Mouse (Mus musculus): ENCODE results near the gene Ifna6.
A peak's percentile ranks its signal among the peaks of the same experiment; 100 is the strongest.
"Not testable (repeated sequence)": the region's sequence is repeated elsewhere in the genome, so short reads cannot be mapped to it uniquely, and the experiment has no call there.

The Ifna6 gene

DNA sequence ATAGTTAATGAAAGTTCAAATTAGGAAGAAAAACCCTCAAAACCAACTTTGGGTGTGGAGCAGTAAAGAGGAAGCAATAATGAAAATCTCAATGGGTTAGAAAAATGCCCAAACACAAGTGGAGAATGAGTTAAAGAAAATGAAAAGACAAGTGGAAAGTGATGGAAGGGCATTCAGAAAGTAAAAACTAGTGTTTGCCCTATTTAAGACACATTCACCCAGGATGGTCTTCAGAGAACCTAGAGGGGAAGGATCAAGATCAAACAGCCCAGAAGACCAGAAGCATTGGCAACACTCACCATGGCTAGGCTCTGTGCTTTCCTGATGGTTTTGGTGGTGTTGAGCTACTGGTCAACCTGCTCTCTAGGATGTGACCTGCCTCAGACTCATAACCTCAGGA is at the start of gene Ifna6:
Gene Ifna6 (plus strand): TSS at position 301 of the 400 bp plus-strand sequence.
- DNase-seq (ENCODE audit: low spot score in 2 of 2), result not testable (repeated sequence)

DNA sequence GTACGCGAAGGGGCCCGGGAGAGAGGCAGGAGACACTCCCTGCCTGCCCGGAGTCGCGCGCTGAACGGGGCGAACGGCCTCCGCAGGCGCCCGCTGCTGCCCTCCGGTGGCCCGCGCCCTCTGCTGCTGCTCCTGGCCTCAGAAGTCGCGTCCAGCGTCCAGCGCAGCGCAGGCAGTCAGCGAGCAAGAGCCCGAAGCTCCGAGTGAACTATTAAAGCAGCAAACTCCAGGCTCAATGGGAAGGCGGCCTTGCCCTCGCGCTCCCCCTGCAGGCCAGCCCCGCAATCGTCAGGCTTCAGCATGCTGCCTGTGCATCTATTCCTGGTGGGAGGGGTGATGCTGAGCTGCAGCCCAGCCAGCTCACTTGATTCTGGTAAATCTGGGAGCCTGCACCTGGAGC is 47.7 kb upstream of the Ifna6 start, which contains the start of gene Gm13272:
Gene Gm13272 (plus strand): TSS at position 301 of the 400 bp plus-strand sequence.
- not testable (repeated sequence) for DNase-seq (ENCODE audit: low spot score in 2 of 2)

GRCm38 (mm10) chr4:88780320-88780719 is 46.9 kb upstream of the Ifna6 start:
- not testable (repeated sequence) for DNase-seq (ENCODE audit: low spot score in 2 of 2)

- not testable (repeated sequence) for DNase-seq (ENCODE audit: low spot score in 2 of 2)
These were observed 45.4 kb upstream of the Ifna6 start, which contains the start of gene Ifnz for GRCm38 (mm10) chr4:88781831-88782230. Ifnz (plus strand) TSS chr4:88782131.

DNA sequence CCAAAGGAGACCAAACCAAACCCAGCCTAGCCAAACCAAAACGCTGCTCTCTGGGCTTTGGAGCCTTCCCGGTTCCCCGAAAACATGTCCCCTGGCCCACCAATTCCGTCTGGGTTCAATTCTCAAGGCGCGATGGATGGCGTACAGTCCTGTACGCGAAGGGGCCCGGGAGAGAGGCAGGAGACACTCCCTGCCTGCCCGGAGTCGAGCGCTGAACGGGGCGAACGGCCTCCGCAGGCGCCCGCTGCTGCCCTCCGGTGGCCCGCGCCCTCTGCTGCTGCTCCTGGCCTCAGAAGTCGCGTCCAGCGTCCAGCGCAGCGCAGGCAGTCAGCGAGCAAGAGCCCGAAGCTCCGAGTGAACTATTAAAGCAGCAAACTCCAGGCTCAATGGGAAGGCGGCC is 44.9 kb upstream of the Ifna6 start:
- not testable (repeated sequence) for DNase-seq (ENCODE audit: low spot score in 2 of 2)

- not testable (repeated sequence) for DNase-seq (ENCODE audit: low spot score in 2 of 2)
These were observed 41.8 kb upstream of the Ifna6 start, which contains the start of gene Gm13276 for GRCm38 (mm10) chr4:88785409-88785808. Gm13276 (plus strand) TSS chr4:88785709.

DNA sequence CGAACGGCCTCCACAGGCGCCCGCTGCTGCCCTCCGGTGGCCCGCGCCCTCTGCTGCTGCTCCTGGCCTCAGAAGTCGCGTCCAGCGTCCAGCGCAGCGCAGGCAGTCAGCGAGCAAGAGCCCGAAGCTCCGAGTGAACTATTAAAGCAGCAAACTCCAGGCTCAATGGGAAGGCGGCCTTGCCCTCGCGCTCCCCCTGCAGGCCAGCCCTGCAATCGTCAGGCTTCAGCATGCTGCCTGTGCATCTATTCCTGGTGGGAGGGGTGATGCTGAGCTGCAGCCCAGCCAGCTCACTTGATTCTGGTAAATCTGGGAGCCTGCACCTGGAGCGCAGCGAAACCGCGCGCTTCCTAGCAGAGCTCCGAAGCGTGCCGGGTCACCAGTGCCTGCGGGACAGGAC is 38.8 kb upstream of the Ifna6 start, which contains the start of gene Gm13277:
Gene Gm13277 (plus strand): TSS at position 231 of the 400 bp plus-strand sequence.
- peak; percentile 66 to 70 for DNase-seq (ENCODE audit: low spot score in 2 of 2)

DNA sequence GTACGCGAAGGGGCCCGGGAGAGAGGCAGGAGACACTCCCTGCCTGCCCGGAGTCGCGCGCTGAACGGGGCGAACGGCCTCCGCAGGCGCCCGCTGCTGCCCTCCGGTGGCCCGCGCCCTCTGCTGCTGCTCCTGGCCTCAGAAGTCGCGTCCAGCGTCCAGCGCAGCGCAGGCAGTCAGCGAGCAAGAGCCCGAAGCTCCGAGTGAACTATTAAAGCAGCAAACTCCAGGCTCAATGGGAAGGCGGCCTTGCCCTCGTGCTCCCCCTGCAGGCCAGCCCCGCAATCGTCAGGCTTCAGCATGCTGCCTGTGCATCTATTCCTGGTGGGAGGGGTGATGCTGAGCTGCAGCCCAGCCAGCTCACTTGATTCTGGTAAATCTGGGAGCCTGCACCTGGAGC is 36.0 kb upstream of the Ifna6 start, which contains the start of gene Gm13278:
Gene Gm13278 (plus strand): TSS at position 301 of the 400 bp plus-strand sequence.
- not testable (repeated sequence) for DNase-seq (ENCODE audit: low spot score in 2 of 2)

- DNase-seq (ENCODE audit: low spot score in 2 of 2), result peak; percentile 55 to 58
These were observed 33.1 kb upstream of the Ifna6 start, which contains the start of gene Gm13275 for GRCm38 (mm10) chr4:88793936-88794675. Gm13275 (plus strand) TSS chr4:88794487.

DNA sequence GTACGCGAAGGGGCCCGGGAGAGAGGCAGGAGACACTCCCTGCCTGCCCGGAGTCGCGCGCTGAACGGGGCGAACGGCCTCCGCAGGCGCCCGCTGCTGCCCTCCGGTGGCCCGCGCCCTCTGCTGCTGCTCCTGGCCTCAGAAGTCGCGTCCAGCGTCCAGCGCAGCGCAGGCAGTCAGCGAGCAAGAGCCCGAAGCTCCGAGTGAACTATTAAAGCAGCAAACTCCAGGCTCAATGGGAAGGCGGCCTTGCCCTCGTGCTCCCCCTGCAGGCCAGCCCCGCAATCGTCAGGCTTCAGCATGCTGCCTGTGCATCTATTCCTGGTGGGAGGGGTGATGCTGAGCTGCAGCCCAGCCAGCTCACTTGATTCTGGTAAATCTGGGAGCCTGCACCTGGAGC is 30.1 kb upstream of the Ifna6 start, which contains the start of gene Gm13279:
Gene Gm13279 (plus strand): TSS at position 301 of the 400 bp plus-strand sequence.
- not testable (repeated sequence) for DNase-seq (ENCODE audit: low spot score in 2 of 2)

DNA sequence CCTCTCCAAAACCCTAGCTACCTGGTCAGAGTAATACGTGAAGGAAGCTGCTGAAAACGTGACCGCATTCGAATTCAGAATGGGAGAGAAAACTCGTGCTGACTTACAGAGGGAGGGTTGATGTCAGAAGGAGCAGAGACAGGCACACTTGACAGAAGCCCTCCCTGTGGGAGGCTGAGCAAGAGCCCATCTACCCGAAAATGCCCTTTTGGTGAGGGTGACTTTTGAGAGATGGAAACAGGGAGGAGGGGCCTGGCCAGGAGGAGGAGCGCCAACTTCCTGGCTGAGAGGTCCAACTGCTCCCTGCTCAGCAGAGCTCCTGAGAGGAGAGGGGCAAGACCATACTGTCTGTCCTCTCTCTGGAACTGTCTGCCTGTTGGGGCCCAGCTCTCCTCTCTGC is 27.9 kb upstream of the Ifna6 start, which contains the start of gene Gm13285:
Gene Gm13285 (plus strand): TSS at position 301 of the 400 bp plus-strand sequence.
- not testable (repeated sequence) for DNase-seq (ENCODE audit: low spot score in 2 of 2)

DNA sequence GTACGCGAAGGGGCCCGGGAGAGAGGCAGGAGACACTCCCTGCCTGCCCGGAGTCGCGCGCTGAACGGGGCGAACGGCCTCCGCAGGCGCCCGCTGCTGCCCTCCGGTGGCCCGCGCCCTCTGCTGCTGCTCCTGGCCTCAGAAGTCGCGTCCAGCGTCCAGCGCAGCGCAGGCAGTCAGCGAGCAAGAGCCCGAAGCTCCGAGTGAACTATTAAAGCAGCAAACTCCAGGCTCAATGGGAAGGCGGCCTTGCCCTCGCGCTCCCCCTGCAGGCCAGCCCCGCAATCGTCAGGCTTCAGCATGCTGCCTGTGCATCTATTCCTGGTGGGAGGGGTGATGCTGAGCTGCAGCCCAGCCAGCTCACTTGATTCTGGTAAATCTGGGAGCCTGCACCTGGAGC is 24.3 kb upstream of the Ifna6 start, which contains the start of gene Gm13287:
Gene Gm13287 (plus strand): TSS at position 301 of the 400 bp plus-strand sequence.
- DNase-seq (ENCODE audit: low spot score in 2 of 2), result not testable (repeated sequence)

DNA sequence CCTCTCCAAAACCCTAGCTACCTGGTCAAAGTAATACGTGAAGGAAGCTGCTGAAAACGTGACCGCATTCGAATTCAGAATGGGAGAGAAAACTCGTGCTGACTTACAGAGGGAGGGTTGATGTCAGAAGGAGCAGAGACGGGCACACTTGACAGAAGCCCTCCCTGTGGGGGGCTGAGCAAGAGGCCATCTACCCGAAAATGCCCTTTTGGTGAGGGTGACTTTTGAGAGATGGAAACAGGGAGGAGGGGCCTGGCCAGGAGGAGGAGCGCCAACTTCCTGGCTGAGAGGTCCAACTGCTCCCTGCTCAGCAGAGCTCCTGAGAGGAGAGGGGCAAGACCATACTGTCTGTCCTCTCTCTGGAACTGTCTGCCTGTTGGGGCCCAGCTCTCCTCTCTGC is 22.0 kb upstream of the Ifna6 start, which contains the start of gene Gm13288:
Gene Gm13288 (plus strand): TSS at position 301 of the 400 bp plus-strand sequence.
- not testable (repeated sequence) for DNase-seq (ENCODE audit: low spot score in 2 of 2)

DNA sequence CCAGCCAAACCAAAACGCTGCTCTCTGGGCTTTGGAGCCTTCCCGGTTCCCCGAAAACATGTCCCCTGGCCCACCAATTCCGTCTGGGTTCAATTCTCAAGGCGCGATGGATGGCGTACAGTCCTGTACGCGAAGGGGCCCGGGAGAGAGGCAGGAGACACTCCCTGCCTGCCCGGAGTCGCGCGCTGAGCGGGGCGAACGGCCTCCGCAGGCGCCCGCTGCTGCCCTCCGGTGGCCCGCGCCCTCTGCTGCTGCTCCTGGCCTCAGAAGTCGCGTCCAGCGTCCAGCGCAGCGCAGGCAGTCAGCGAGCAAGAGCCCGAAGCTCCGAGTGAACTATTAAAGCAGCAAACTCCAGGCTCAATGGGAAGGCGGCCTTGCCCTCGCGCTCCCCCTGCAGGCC is 21.5 kb upstream of the Ifna6 start:
- peak in 1 of 2 experiments; percentile 9 for DNase-seq (ENCODE audit: low spot score in 2 of 2)

DNA sequence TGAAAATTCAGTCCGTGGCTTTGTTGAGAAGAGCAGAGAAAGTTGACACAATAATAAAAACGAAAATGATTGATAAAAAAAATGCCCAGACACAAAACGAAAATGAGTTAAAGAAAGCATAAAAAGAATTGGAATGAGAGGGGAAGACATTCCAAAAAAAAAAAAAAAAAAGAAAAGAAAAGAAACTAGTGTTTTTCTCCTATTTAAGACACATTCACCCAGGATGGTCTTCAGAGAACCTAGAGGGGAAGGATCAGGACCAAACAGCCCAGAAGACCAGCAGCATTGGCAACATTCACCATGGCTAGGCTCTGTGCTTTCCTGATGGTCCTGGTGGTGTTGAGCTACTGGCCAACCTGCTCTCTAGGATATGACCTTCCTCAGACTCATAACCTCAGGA is 11.3 kb upstream of the Ifna6 start, which contains the start of gene Ifna7:
Gene Ifna7 (plus strand): TSS at position 301 of the 400 bp plus-strand sequence.
- no peak for DNase-seq (ENCODE audit: low spot score in 2 of 2)

GRCm38 (mm10) chr4:88819659-88820058 is 7.6 kb upstream of the Ifna6 start, which contains the start of gene Ifna11:
Ifna11 (plus strand) TSS chr4:88819959.
- no peak for DNase-seq (ENCODE audit: low spot score in 2 of 2)

- no peak for DNase-seq (ENCODE audit: low spot score in 2 of 2)
These were observed 4.2 kb upstream of the Ifna6 start for GRCm38 (mm10) chr4:88822995-88823394.

- no peak for DNase-seq (ENCODE audit: low spot score in 2 of 2)
These were observed 3.3 kb downstream of the Ifna6 start for GRCm38 (mm10) chr4:88830523-88830922.

DNA sequence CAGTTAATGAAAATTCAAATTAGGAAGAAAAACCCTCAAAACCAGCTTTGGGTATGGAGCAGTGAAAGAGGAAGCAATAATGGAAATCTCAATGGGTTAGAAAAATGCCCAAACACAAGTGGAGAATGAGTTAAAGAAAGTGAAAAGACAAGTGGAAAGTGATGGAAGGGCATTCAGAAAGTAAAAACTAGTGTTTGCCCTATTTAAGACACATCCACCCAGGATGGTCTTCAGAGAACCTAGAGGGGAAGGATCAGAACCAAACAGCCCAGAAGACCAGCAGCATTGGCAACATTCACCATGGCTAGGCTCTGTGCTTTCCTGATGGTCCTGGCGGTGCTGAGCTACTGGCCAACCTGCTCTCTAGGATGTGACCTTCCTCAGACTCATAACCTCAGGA is 8.0 kb downstream of the Ifna6 start, which contains the start of gene Ifna5:
Gene Ifna5 (plus strand): TSS at position 301 of the 400 bp plus-strand sequence.
- DNase-seq (ENCODE audit: low spot score in 2 of 2), result not testable (repeated sequence)

GRCm38 (mm10) chr4:88838828-88839227 is 11.6 kb downstream of the Ifna6 start:
- no peak for DNase-seq (ENCODE audit: low spot score in 2 of 2)

DNA sequence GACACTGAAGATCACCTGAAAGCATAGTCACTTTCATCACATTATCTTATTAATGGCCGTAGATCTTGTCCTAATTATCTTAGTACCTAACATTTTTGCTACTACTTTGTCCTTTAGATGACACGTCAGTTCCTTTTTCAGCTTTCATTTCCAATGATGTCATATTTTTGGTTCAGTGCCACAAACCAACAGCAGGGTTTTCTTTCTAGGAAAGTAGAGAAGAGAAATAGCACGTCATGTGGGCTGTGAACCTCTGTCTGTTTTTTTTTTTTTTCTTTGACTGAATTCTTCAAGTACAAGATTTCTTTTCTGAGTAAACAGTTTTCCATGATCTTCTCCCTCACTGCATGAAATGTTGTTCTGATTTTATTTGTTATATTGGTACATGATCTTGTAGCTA is 12.8 kb downstream of the Ifna6 start:
- DNase-seq (ENCODE audit: low spot score in 2 of 2), result no peak

DNA sequence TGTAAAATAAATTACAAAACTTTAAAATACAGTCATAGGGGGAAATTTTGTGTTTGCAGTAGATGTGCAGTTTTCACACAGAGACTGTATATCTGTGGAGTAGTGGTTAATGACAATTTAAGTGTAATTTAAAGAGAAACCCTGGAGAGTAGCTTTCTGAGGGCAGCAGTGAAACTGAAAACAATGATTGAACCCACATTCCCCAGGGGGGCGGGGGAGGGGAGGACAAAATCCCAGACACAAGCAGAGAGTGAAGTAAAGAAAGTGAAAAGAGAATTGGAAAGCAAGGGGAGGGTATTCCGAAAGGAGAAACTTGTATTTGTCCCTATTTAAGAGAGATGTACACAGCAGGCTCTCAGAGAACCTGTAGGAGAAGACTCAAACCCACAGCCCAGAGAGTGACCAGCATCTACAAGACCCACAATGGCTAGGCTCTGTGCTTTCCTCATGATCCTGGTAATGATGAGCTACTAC is 14.3 kb downstream of the Ifna6 start, which contains the start of gene Ifna4:
Gene Ifna4 (plus strand): TSS at position 424 of the 474 bp plus-strand sequence.
- no peak for DNase-seq (ENCODE audit: low spot score in 2 of 2)
